Mouse (Mus musculus): ENCODE results near the gene Sdhb. TPM values are rescaled to one million over a fixed set of nuclear protein-coding genes. Genes with fewer than 3 reads are reported as not detected.

The Sdhb gene
- total and polyA plus RNA-seq, 3 experiments, result 292 to 414 (median 342) TPM

DNA sequence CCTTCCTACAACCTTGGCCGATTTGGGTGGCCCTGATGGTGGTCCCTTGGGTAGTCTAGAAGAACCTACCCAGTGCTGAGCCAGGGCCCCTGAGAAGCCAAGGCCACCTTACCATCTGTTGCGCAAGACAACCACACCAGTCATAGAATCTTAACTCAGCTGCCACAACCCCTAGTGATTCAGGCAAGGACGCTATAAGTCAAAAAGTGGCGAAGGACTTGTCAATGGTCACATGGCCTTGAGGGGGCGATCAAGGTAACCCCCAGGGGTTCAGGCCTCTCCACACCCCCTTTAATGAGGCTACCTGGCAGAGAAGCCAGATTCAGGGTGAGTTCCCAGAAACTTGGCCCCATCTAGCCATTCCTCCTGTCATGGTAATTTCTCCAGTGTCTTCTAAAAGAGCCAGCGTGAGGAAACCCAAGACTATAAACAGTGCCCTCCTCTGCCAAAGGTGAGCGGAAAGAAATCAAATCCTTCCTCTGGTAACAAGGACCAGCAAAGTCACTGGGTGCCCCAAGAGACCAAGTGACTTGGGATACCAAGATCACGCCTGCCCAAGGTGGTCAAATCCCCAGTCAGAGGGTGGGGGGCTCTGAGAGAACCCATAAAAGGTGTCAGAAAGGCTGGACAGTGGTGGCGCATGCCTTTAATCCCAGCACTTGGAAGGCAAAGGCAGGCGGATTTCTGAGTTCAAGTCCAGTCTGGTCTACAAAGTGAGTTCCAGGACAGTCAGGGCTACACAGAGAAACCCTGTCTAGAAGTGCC is 1.1 kb upstream of the Sdhb start:
- Histone ChIP-seq H3K79me2 (ENCODE audit: control insufficient read depth, insufficient read depth, low read length, poor library complexity) (peaks cover 17% of the 10 kb centered on the region), H3K4me3 (ENCODE audit: control insufficient read depth in 1 of 2, insufficient read depth in 1 of 2, low read depth in 2 of 2, low read length in 2 of 2) (no peak overlapping the region), H3K4me1 (ENCODE audit: control insufficient read depth in 1 of 2, insufficient read depth in 2 of 2, low read length in 2 of 2) (peaks cover 7 to 25% of the 10 kb centered on the region in 2 experiments), H3K9ac (ENCODE audit: control insufficient read depth, low read depth, low read length, poor library complexity, severe bottlenecking) (no peak overlapping the region), H3K27ac (ENCODE audit: control insufficient read depth, low read depth, low read length) (no peak overlapping the region), H3K36me3 (ENCODE audit: control insufficient read depth in 1 of 2, insufficient read depth in 2 of 2, low read length in 2 of 2) (peaks cover 0 to 18% of the 10 kb centered on the region in 2 experiments; a peak in 2 of 4 replicates), H3K9me3 (replicated peaks; ENCODE audit: insufficient read depth, low read length) (no peaks in the 10 kb centered on the region), H3K27me3 (ENCODE audit: control insufficient read depth in 1 of 2, insufficient read depth in 2 of 2, low read length in 2 of 2) (no peaks in the 10 kb centered on the region; a peak in 1 of 4 replicates)
- DNase-seq (ENCODE audit: low read depth, low spot score), result no peak
- no peak for TF ChIP-seq POLR2A (IDR thresholded peaks at IDR 0.05; ENCODE audit: control insufficient read depth in 1 of 2, insufficient read depth in 1 of 2, low read depth in 1 of 2, low read length in 2 of 2, poor library complexity in 1 of 2)
- no peak for TF ChIP-seq TCF12 (IDR thresholded peaks at IDR 0.05; ENCODE audit: low read depth, low read length)
- no peak for TF ChIP-seq GABPA (IDR thresholded peaks at IDR 0.05; ENCODE audit: low read depth, low read length)
- no peak for TF ChIP-seq NELFE (IDR thresholded peaks at IDR 0.05; ENCODE audit: low read depth, low read length)
- TF ChIP-seq KAT2A (conservative IDR thresholded peaks at IDR 0.05; ENCODE audit: low read depth, low read length), result no peak
- no peak for TF ChIP-seq POLR2AphosphoS5 (IDR thresholded peaks at IDR 0.05; ENCODE audit: borderline replicate concordance, low read depth, low read length)

DNA sequence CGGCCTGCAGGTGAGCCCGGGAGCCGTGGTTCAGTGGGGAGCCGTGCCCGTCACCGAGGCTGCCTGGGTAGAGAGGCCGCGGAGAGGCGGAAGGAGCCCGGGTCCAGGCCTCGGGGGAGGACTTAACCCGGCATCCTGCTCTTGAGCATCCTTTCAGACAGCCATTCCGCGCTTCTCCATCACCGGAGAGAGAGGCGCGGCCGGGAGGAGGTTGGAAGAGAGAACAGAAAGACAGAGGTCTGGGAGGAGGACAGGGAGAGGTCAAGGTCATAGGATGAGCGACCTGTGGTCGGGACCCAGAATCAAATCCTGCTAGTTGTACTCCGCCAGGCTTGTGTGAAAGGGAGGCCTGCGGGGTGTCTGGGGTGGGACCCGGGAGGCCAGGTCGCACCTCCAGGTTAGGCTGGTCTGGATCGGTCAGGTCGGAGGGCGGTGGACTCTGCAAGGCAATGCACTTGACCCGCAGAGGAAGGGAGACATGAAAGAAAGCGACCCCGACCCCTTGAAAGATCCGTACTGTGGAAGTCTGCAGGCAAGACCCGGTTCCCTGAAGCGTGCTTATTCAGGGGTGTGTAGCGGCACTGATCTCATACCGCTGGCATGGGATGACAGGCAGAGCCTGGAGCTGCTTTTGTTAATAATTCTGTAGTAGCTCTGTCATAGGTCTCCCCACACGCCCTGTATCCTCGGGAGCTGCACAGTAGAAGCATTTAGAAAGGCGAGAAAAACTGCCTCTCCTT is 634 bp downstream of the Sdhb start:
- Histone ChIP-seq H3K9me3 (replicated peaks; ENCODE audit: insufficient read depth, low read length) (no peaks in the 10 kb centered on the region), H3K79me2 (ENCODE audit: control insufficient read depth, insufficient read depth, low read length, poor library complexity) (peaks cover 19% of the 10 kb centered on the region), H3K4me3 (ENCODE audit: control insufficient read depth in 1 of 2, insufficient read depth in 1 of 2, low read depth in 2 of 2, low read length in 2 of 2) (peak overlapping the region; percentile 90), H3K27ac (ENCODE audit: control insufficient read depth, low read depth, low read length) (peak overlapping the region; percentile 40), H3K9ac (ENCODE audit: control insufficient read depth, low read depth, low read length, poor library complexity, severe bottlenecking) (peak overlapping the region; percentile 91), H3K4me1 (ENCODE audit: control insufficient read depth in 1 of 2, insufficient read depth in 2 of 2, low read length in 2 of 2) (peaks cover 7 to 25% of the 10 kb centered on the region in 2 experiments), H3K36me3 (ENCODE audit: control insufficient read depth in 1 of 2, insufficient read depth in 2 of 2, low read length in 2 of 2) (peaks cover 0 to 18% of the 10 kb centered on the region in 2 experiments; a peak in 2 of 4 replicates), H3K27me3 (ENCODE audit: control insufficient read depth in 1 of 2, insufficient read depth in 2 of 2, low read length in 2 of 2) (no peaks in the 10 kb centered on the region)
- peak; percentile 49 for DNase-seq (ENCODE audit: low read depth, low spot score)
- TF ChIP-seq MXI1 (IDR thresholded peaks at IDR 0.05; ENCODE audit: low read depth, low read length), result peak; percentile 31; the same call in 1 of the 2 replicates
- no peak for TF ChIP-seq ELF1 (IDR thresholded peaks at IDR 0.05; ENCODE audit: low read depth, low read length)
- TF ChIP-seq MEF2A (IDR thresholded peaks at IDR 0.05; ENCODE audit: extremely low read depth, insufficient replicate concordance, low read depth, low read length, poor library complexity, severe bottlenecking), result no peak
- no peak; the same call in 1 of the 2 replicates for TF ChIP-seq TCF12 (IDR thresholded peaks at IDR 0.05; ENCODE audit: low read depth, low read length)
- no peak for TF ChIP-seq TAL1 (IDR thresholded peaks at IDR 0.05; ENCODE audit: low read length)
- TF ChIP-seq ZKSCAN1 (IDR thresholded peaks at IDR 0.05; ENCODE audit: low read depth, low read length), result no peak
- no peak for TF ChIP-seq EP300 (IDR thresholded peaks at IDR 0.05; ENCODE audit: low read depth in 1 of 2, low read length in 2 of 2)
- no peak for TF ChIP-seq NRF1 (IDR thresholded peaks at IDR 0.05; ENCODE audit: insufficient read depth, low read depth, low read length, poor library complexity, severe bottlenecking)
- TF ChIP-seq BHLHE40 (IDR thresholded peaks at IDR 0.05; ENCODE audit: borderline replicate concordance, low read depth, low read length), result no peak
- no peak for TF ChIP-seq E2F4 (IDR thresholded peaks at IDR 0.05; ENCODE audit: borderline replicate concordance, low read depth, low read length)
- no peak for TF ChIP-seq CHD1 (IDR thresholded peaks at IDR 0.05; ENCODE audit: low read depth, low read length)
- TF ChIP-seq NELFE (IDR thresholded peaks at IDR 0.05; ENCODE audit: low read depth, low read length), result peak; percentile 28
- no peak for TF ChIP-seq CHD2 (IDR thresholded peaks at IDR 0.05; ENCODE audit: low read length)
- TF ChIP-seq ZMIZ1 (IDR thresholded peaks at IDR 0.05; ENCODE audit: low read depth, low read length), result 0 out of 2 replicates have a peak, but pooled peaks have one; percentile 2
- TF ChIP-seq TBP (IDR thresholded peaks at IDR 0.05; ENCODE audit: low read depth, low read length), result no peak
- peak; percentile 61 for TF ChIP-seq SIN3A (IDR thresholded peaks at IDR 0.05; ENCODE audit: low read length)
- no peak for TF ChIP-seq MYB (IDR thresholded peaks at IDR 0.05; ENCODE audit: low read depth, low read length)
- TF ChIP-seq RCOR1 (IDR thresholded peaks at IDR 0.05; ENCODE audit: low read depth, low read length), result no peak
- TF ChIP-seq ETS1 (IDR thresholded peaks at IDR 0.05; ENCODE audit: low read depth, low read length), result no peak
- no peak for TF ChIP-seq POLR2A (IDR thresholded peaks at IDR 0.05; ENCODE audit: control insufficient read depth in 1 of 2, insufficient read depth in 1 of 2, low read depth in 1 of 2, low read length in 2 of 2, poor library complexity in 1 of 2)
- TF ChIP-seq POLR2AphosphoS5 (IDR thresholded peaks at IDR 0.05; ENCODE audit: borderline replicate concordance, low read depth, low read length), result no peak
- TF ChIP-seq MAFK (IDR thresholded peaks at IDR 0.05; ENCODE audit: borderline replicate concordance, low read depth, low read length), result no peak
- no peak for TF ChIP-seq UBTF (IDR thresholded peaks at IDR 0.05; ENCODE audit: borderline replicate concordance, insufficient read depth, low read depth, low read length)
- TF ChIP-seq GATA1 (IDR thresholded peaks at IDR 0.05; ENCODE audit: low read depth, low read length), result no peak
- TF ChIP-seq CTCF (IDR thresholded peaks at IDR 0.05 in 2 of 3, conservative IDR thresholded peaks at IDR 0.05 in 1 of 3; ENCODE audit: control insufficient read depth in 1 of 3, insufficient read depth in 1 of 3, low read depth in 2 of 3, low read length in 3 of 3, poor library complexity in 1 of 3, severe bottlenecking in 1 of 3), result no peak
